Mouse (Mus musculus): ENCODE measurements around the gene Chchd6.

- TF ChIP-seq GATA1 (IDR thresholded peaks at IDR 0.05; ENCODE audit: borderline replicate concordance, low read length) = no peak
- no peak for TF ChIP-seq FLI1 (IDR thresholded peaks at IDR 0.05; ENCODE audit: low read length)
Observed at GRCm38 (mm10) chr6:89490369-89490768, 105.1 kb downstream of the Chchd6 start.

All from megakaryocyte, embryonic 14.5 days (primary cell).